Mouse (Mus musculus) macrophage (primary cell): Measurements from ENCODE around the gene Zfp26. TPM values are rescaled to one million over a fixed set of nuclear protein-coding genes. Genes with fewer than 3 reads are reported as not detected.

ENCODE experiments used
- H3K27ac ChIP-seq: fragments of 350-480 bp; formaldehyde crosslinking; 2 replicates; pipeline ENCODE4 v1.9.0; 2021
- H3K36me3 ChIP-seq: fragments of 350-480 bp; formaldehyde crosslinking; 2 replicates; pipeline ENCODE4 v1.9.0; 2021; ENCODE audit errors: inconsistent target
- H3K4me3 ChIP-seq: fragments of 350-480 bp; formaldehyde crosslinking; 2 replicates; pipeline ENCODE4 v1.9.0; 2021; ENCODE audit errors: inconsistent target
- H3K79me2 ChIP-seq: fragments of 350-480 bp; formaldehyde crosslinking; 2 replicates; pipeline ENCODE4 v1.9.0; 2021; ENCODE audit errors: inconsistent target
- WGBS: methylation state at CpG from one replicate; pipeline ENCODE4 v1.1.7; 2026; ENCODE audit warnings: inconsistent platforms; ENCODE audit not compliant: missing documents; 5-methylcytosine and 5-hydroxymethylcytosine counted together
- polyA plus RNA-seq: library from polyadenylated mRNA; stranded (reverse); fragments of 250-400 nt; gene quantifications from 3 replicates; pipeline ENCODE4 v1.2.4, GENCODE M21; 2018; ENCODE audit warnings: inconsistent platforms
- total RNA-seq, 78 experiments: library from RNA; depleted of rRNA; stranded (reverse); fragments of 250-400 nt; gene quantifications; 1 replicate in 9 of 78; 2 replicates in 24 of 78; 3 replicates in 43 of 78; 4 replicates in 2 of 78; pipeline ENCODE4 v1.2.4; 2018; ENCODE audit warnings: inconsistent platforms in 56 of 78

Gene Zfp26
- 100 to 1,000 TPM in 6 of 26 experiments, 10 to 100 TPM in 20; 23.8 to 124 (median 89.7) TPM for total RNA-seq (2018; cell fraction: chromatin; rRNA removed)
- total RNA-seq (2018; cell fraction: cytosol; rRNA removed) = 10 to 100 TPM in 15 of 26 experiments, 1 to 10 TPM in 11; 3.8 to 15.8 (median 10.6) TPM
- 10 to 100 TPM; 17.6 to 70.8 (median 41.6) TPM for total RNA-seq (2018; cell fraction: nucleus; rRNA removed)
- polyA plus RNA-seq = 3.2 to 5.8 TPM (median 5.8 TPM) in 3 replicates

DNA sequence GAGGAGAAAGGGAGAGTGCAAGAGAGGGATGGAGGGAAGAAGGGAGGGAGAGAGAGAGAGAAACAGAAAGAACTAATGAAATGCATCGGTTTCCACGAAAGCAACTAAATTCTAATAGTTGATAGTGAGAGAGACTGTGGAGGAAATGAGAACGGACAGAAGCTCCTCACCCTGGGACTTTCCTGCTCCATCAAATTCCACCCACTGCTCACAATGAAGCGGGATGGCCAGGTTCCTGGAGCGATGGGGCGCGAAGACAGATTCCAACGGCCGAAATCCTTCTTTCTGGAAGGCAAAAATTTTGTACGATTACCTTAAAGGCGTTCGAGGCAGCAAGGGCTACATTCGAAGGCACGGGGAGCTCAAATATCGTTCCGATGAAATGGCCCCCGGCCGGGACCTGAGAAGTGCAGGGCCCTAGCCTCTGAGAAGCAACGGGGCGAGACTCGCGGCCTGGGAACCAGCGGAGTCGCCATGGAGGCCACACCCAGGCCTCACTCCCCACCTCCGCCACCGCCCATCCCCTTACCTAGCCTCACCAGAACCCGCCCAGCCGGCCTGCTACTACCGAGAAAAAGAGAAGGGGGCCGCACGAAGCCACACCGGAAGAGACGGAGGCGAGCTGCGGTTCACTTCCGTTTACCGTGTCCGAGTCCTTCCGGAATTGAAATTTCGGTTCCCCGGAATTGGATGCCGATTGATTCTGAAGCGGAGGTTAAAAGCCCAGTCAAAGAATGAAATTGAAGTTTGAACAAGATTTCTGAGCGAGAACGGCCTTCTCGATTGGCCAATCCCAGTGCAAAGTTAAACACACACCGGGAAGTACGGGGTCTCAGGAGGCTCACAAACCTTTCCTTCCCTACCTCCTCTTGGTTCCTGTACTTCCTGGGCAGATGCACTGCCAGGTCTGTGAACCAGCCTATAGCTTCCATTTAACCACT lies at the start of gene Zfp26:
Gene Zfp26, minus strand, starts transcription at position 786 of the 941 bp plus-strand sequence.
- H3K79me2 ChIP-seq = peaks cover 52% of the 10 kb centered on the region
- H3K4me3 ChIP-seq = peak within 1 kb of the TSS; percentile 91
- peaks cover 15% of the 10 kb centered on the region for H3K36me3 ChIP-seq
- peak within 1 kb of the TSS; percentile 67 for H3K27ac ChIP-seq
- WGBS = under 1% methylated on average over 48 of the region's 48 CpGs

DNA sequence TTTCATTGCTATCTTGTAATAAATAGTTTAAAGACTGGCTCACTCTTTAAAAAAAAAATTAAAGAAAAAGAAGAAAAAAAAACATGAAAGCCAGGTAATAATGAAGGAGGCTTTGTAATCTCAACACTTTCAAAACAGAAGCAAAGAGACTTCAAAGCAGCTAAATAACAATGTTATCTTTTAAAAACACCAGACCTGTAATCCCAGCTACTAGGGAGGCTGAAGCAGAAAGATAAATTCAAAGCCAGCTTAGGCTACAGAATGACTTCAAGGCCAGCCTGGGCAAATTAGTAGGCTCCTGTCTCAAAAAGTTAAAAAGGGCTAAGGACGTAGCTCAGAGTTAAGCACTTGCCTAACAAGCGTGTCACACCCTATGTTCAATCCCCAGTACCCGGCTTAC lies 49.7 kb upstream of the Zfp26 start:
- Histone ChIP-seq H3K36me3 (peaks cover 15% of the 10 kb centered on the region; the same call in 1 of the 2 replicates), H3K79me2 (peaks cover 22% of the 10 kb centered on the region; the same call in 1 of the 2 replicates), H3K4me3 (no peak overlapping the region), H3K27ac (no peak overlapping the region)
- 96% methylated on average over 3 of the region's 3 CpGs for WGBS

DNA sequence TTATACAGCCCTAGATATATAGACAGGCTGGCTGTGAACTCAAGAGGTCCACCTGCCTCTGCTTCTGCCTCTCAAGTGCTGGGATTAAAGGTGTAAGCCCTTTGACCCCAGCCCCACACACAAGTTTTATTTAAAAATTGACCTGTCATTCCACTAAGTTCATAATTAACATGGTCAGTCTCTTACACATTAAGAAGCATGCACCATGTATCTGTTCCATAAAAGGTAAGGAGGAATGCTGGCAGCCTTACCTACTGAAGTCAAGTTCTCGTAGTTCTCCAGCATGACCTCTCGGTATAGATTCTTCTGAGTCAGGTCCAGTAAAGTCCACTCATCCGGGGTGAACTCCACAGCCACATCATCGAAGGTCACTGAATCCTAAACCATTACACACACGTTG lies 44.8 kb upstream of the Zfp26 start:
- no peaks in the 10 kb centered on the region for H3K79me2 ChIP-seq
- no peak overlapping the region for H3K4me3 ChIP-seq
- WGBS = 94% methylated on average over 5 of the region's 5 CpGs
- H3K27ac ChIP-seq = no peak overlapping the region
- peaks cover 54% of the 10 kb centered on the region for H3K36me3 ChIP-seq

DNA sequence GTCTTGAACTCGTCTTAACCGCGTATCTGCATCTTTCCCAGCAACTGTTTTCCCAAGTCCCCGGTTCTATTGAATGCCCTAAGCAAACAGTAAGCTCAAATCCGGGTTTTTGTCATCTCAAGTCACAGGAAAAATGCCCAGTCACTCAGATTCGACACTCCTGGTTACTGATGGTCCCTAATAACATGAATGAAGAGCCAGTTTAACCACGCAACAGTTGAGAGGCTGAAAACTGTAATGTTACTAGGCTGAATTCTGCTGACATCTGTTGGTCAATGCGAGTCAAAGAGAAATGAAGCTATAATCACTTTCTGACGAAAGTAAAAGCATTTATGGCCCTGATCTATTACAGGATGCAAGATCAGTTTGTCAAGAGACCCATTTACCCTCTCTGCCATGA lies 33.3 kb upstream of the Zfp26 start:
- peak overlapping the region; percentile 82 for H3K27ac ChIP-seq
- 5% methylated on average over 9 of the region's 9 CpGs for WGBS

DNA sequence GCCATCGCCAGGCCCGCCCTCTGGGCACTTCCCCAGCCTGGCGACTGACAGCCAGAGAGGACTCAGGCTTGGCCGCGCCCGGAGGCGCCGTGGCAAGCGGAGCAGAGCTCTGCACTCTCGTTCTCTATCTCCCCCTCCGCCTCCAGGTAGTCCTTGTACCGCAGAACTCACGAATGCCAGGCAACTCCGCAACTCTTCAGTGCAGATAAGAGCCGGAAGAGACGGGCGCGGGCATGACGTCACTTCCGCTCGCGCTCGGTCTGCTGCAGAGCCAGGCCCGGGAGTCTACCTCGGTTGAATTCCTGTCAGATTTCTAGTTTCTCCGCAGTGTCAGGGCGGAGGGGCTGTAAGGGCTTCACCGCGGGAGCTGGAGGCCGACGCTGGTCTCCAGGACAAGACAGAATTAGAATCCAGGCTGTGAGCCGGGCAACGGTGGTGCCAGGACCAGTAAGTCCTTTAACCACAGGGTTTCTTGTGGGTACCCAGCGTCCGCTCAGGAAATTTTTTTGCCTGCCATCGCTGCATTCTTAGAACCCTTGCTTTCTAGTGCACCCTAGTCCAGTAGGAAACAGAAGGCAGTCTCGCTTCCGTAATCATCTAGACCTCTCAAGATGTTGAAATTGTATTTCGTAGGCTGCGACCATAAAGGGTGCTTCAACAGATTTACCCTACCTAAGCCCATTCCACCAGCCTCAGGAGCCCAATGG lies 32.7 kb upstream of the Zfp26 start, which contains the start of gene Zfp426:
Gene Zfp426, minus strand, starts transcription at position 220 of the 707 bp plus-strand sequence.
- under 1% methylated on average over 38 of the region's 40 CpGs for WGBS
- H3K27ac ChIP-seq = peak within 1 kb of the TSS; percentile 82
- peak within 1 kb of the TSS; percentile 82 for H3K4me3 ChIP-seq
- peaks cover 46% of the 10 kb centered on the region for H3K79me2 ChIP-seq
- 0 out of 2 replicates have a peak, but pooled peaks cover 11% of the 10 kb centered on the region for H3K36me3 ChIP-seq

More for the DNA sequence above, 33.3 kb upstream of the Zfp26 start:
- Histone ChIP-seq H3K4me3 (peak overlapping the region; percentile 82), H3K79me2 (peaks cover 41% of the 10 kb centered on the region), H3K36me3 (peaks cover 17% of the 10 kb centered on the region; the same call in 1 of the 2 replicates)

DNA sequence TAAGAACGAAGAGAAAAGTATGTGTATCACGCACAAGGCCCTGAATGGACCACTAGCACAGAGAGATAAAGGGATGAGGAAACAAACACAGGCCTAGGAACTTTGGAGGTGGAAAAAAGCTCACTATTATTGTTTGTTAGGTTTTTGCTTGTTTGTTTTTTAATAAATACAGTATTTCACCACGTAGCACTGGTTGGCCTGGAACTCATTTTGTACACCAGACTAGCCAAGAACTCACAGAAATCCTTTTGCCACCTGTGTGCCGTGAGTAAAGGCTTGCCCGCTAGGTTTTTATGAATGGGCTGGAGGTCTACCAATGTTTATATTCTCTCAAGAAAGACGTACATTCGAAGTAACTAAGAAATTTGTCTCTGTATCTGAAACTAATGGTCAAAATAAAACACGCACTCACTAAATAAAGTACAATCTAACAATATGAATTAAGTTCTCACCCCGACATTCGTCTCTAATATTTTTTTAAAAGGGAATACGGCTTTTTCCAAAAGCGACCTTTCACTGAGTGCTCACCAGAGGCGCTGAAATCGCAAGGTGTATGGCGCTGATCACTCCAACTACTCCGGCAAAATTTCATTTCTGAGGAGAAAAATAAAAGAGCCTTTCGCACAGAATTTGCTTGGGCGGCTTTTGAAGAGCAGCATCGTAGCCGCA lies 32.0 kb upstream of the Zfp26 start:
- Histone ChIP-seq H3K4me3 (peak overlapping the region; percentile 82), H3K36me3 (0 out of 2 replicates have a peak, but pooled peaks cover 4% of the 10 kb centered on the region), H3K27ac (peak overlapping the region; percentile 82), H3K79me2 (peaks cover 46% of the 10 kb centered on the region)
- 7% methylated on average over 20 of the region's 20 CpGs for whole genome bisulfite sequencing

DNA sequence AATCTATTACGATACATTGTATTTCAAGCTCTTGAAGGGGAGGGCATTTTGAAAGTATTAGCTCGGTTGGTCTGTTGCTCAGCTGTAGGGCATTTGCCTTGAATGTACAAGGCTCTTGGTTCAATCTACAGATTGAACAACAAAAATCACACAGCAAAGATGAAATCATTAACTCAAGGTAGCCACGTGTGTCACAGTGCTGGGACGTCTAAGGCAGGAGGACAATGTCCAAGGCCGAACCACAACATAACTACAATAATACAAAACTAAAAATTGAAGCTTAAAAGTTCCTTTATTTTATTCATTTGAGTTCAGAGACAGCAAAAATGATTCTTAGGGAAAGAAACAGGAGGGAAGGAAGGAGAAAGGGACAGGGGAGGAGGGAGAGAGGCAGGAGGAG lies 29.6 kb upstream of the Zfp26 start:
- H3K4me3 ChIP-seq = no peak overlapping the region
- peaks cover 46% of the 10 kb centered on the region for H3K79me2 ChIP-seq
- H3K27ac ChIP-seq = no peak overlapping the region
- peaks cover 20% of the 10 kb centered on the region; the same call in 1 of the 2 replicates for H3K36me3 ChIP-seq
- WGBS = 93% methylated on average over 5 of the region's 5 CpGs

DNA sequence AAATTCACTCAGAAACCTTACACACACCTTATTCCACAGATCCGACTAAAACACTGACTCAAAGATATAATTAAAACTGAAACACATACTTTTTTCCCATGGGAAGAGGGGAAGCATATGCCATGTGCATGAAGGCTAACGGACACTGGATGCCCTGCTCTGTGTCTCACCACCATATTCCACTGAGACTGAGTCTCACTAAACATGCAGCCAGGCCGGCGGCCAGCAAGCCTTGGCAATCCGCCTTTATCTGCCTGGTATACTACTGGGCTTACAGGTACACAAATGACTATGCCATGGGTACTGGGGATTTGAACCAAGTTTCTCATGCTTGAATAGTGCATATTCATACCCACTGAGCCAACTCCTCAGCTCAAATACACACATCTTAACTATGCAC lies 19.4 kb upstream of the Zfp26 start:
- no peak overlapping the region for H3K4me3 ChIP-seq
- no peak overlapping the region for H3K27ac ChIP-seq
- no peaks in the 10 kb centered on the region for H3K79me2 ChIP-seq
- peaks cover 31% of the 10 kb centered on the region for H3K36me3 ChIP-seq
- 87% methylated on average over 5 of the region's 5 CpGs for WGBS

DNA sequence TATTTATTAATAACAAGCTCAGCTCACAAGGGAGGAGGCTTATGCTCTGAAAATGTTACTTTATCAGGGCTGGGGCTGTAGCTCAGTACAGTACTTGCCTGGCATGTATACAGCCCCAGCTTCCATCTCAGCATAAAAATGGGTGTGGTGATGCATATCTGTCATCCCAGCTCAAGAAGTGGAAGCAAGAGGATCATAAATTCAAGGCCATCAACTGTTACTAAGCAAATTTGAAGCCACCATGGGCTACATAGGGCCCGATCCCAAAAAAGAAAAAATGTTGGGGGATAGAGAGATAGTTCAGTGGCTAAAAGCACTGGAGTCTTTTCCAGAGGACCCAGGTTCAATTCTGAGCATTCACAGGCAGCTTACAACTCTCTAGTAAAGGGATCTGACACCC lies 16.7 kb upstream of the Zfp26 start:
- H3K4me3 ChIP-seq = no peak overlapping the region
- 88% methylated on average over 1 of the region's 1 CpGs for WGBS
- H3K79me2 ChIP-seq = no peaks in the 10 kb centered on the region
- no peak overlapping the region for H3K27ac ChIP-seq
- H3K36me3 ChIP-seq = peaks cover 45% of the 10 kb centered on the region

DNA sequence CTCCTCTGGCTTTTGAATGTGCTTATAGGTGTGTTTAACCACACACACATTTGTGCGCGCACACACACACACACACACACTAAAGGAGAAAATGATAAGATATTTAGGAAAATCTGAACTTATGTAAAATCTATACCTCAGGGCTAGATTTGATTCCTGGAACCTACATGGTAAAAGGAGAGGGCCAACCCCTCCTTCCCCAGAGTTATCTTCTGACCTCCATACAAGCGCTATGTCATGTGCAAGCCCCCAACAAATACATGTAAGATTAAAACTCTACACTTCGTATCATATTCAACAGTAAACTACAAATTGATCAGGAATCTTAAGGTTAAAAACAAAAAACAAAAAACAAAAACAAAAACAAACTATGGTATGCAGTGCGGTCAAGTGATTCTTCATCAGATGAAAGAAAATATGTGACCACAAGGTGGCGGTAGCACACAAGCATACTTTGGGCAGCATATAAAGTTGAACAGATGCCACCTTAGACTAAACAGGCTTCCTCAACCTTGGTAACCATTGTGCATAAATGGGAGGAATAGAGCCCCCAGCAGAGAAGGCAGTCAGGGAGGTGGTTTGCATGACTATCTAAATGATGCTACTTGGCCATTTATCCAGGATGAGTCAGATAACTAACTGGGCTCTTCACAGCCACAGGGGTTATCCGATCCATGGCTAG lies 6.9 kb upstream of the Zfp26 start:
- Histone ChIP-seq H3K4me3 (no peak overlapping the region), H3K27ac (no peak overlapping the region)
- 59% methylated on average over 7 of the region's 7 CpGs for WGBS

DNA sequence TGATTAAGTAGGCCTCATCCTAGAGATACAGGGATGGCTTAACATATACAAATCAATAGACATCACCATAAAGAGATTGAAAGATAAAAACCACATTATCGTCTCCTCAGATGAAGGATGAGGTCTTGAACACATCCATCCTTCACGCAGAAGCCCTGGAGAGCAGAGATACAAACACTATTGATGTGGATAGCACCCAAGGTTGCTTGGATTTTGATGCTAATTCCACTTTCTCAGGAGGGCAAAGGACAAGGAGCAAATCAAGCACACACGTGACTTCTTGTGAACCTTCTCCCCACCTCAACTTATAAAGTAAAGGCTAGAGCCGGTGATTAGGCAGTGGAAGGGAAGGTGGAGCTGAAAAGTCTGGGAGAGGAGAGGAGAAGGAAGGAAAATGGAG lies 6.3 kb downstream of the Zfp26 start:
- Histone ChIP-seq H3K4me3 (no peak overlapping the region), H3K36me3 (peaks cover 31% of the 10 kb centered on the region), H3K79me2 (peaks cover 98% of the 10 kb centered on the region), H3K27ac (no peak overlapping the region)
- 94% methylated on average over 3 of the region's 4 CpGs for WGBS

More for the DNA sequence above, 6.9 kb upstream of the Zfp26 start:
- no peaks in the 10 kb centered on the region for H3K79me2 ChIP-seq
- H3K36me3 ChIP-seq = peaks cover 28% of the 10 kb centered on the region

DNA sequence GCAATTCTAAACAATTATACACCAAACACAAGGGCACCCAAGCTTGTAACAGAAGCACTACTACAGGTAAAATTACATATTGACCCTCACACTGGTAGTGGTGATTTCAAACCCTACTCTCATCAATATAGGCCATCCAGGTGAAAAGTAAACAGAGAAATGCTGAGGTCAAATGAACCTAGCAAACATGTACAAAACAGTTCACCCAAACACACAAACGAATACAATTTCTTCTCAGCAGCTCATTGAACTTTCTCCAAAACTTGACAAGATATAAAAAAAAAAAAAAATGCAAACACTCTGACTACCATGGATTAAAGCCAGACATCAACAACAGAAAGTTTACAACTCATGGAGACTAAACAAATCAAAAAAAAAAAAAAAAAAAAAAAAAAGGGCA lies 8.5 kb downstream of the Zfp26 start:
- WGBS = 91% methylated on average over 1 of the region's 1 CpGs

DNA sequence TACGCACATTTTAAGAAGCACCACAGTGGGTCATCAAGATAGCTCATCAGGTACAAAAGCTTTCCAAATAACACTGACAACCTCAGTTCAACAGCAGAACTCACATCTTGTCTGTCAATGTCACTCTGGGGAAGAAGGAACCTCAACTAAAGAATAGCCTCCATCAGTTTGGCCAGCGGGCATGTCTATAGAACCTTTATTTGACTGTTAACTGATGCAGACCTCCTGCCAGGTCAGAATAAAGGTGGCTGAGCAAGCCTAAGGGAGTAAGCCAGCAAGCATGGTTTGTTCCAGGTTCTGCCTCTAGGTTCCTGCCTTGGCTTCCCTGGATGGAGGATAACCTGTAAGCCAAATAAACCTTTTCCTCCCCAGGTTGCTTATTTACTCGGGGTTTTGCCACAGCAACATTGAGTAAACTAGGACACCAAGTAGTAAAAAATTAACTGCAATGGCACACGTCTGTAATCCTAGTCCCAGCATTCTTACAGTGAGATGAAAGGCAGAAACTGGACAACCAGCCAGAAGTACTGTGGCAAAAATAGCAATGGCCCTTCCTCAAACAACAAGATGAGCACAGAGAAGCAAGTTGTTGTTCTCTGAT lies 16.7 kb downstream of the Zfp26 start:
- Histone ChIP-seq H3K4me3 (no peak overlapping the region), H3K27ac (no peak overlapping the region), H3K79me2 (peaks cover 24% of the 10 kb centered on the region; the same call in 1 of the 2 replicates), H3K36me3 (peaks cover 76% of the 10 kb centered on the region)
- WGBS = 89% methylated on average over 4 of the region's 4 CpGs

More for the DNA sequence above, 8.5 kb downstream of the Zfp26 start:
- no peak overlapping the region for H3K27ac ChIP-seq
- peaks cover 98% of the 10 kb centered on the region for H3K79me2 ChIP-seq
- H3K36me3 ChIP-seq = peaks cover 38% of the 10 kb centered on the region
- H3K4me3 ChIP-seq = no peak overlapping the region
